Mouse (Mus musculus) ES-Bruce4 (cell line): ENCODE results near the gene Nynrin.

Experiments used
- CTCF ChIP-seq: IDR thresholded peaks from one replicate; pipeline ENCODE4 v1.8.1; 2011; ENCODE audit warnings: low read depth, low read length
- EP300 ChIP-seq: IDR thresholded peaks from 2 replicates; pipeline ENCODE4 v1.6.1; 2011; ENCODE audit warnings: low read depth, low read length; ENCODE audit not compliant: insufficient read depth
- POLR2A ChIP-seq: IDR thresholded peaks from one replicate; pipeline ENCODE4 v1.8.1; 2011; ENCODE audit warnings: low read length; ENCODE audit not compliant: insufficient read depth

GRCm38 (mm10) chr14:55880982-55881381 is 27.2 kb downstream of the Nynrin start:
- TF ChIP-seq POLR2A (no peak), CTCF (no peak), EP300 (no peak)
